Mouse (Mus musculus) neural tube, embryonic 12.5 days (tissue): ENCODE results near the gene Defb25. TPM values are rescaled to one million over a fixed set of nuclear protein-coding genes. Genes with fewer than 3 reads are reported as not detected.
"Not testable (repeated sequence)": the region's sequence is repeated elsewhere in the genome, so short reads cannot be mapped to it uniquely, and the experiment has no call there.

ENCODE experiments used
- ATAC-seq: fragments of 200-750 bp; cut with Nextera tagmentation; 2 replicates; pipeline ENCODE4 v1.8.0; 2017; ENCODE audit warnings: low read depth, mild to moderate bottlenecking, moderate TSS enrichment, moderate library complexity; ENCODE audit not compliant: low FRiP score
- H3K27ac ChIP-seq: fragments of 300-500 bp; sonication (generic); 2 replicates; pipeline ENCODE4 v1.5.1; 2016
- H3K27me3 ChIP-seq: fragments of 300-500 bp; sonication (generic); replicated peaks from 2 replicates; pipeline ENCODE4 v1.6.1; 2016; ENCODE audit warnings: mild to moderate bottlenecking
- H3K36me3 ChIP-seq: fragments of 300-500 bp; sonication (generic); 2 replicates; pipeline ENCODE4 v1.6.1; 2016; ENCODE audit warnings: mild to moderate bottlenecking
- H3K4me1 ChIP-seq: fragments of 300-500 bp; sonication (generic); 2 replicates; pipeline ENCODE4 v1.6.1; 2016
- H3K4me2 ChIP-seq: fragments of 300-500 bp; sonication (generic); replicated peaks from 2 replicates; pipeline ENCODE4 v1.6.1; 2016; ENCODE audit warnings: mild to moderate bottlenecking
- H3K4me3 ChIP-seq: fragments of 300-500 bp; sonication (generic); 2 replicates; pipeline ENCODE4 v1.5.1; 2016
- H3K9ac ChIP-seq: fragments of 300-500 bp; sonication (generic); 2 replicates; pipeline ENCODE4 v1.6.1; 2016; ENCODE audit warnings: mild to moderate bottlenecking
- H3K9me3 ChIP-seq: fragments of 300-500 bp; sonication (generic); 2 replicates; pipeline ENCODE4 v1.6.1; 2016; ENCODE audit warnings: mild to moderate bottlenecking
- WGBS: fragments of 180-500 bp; shearing (Covaris S2); methylation state at CpG from one replicate; pipeline ENCODE4 v1.1.7; 2016; 5-methylcytosine and 5-hydroxymethylcytosine counted together
- polyA plus RNA-seq: library from polyadenylated mRNA; unstranded; fragments of >200 nt; fragmentation: Nextera tagmentation; extraction: Ambion mirVana; gene quantifications from 2 replicates; pipeline ENCODE4 v1.2.1, GENCODE M21; 2016

Defb25 gene
- not detected in 2 replicates for polyA plus RNA-seq

- no peak for ATAC-seq
- Histone ChIP-seq H3K9ac (no peak within 1 kb of the TSS), H3K4me3 (no peak within 1 kb of the TSS), H3K4me2 (no peak within 1 kb of the TSS), H3K36me3 (no peaks in the 10 kb centered on the region), H3K27me3 (peaks cover 24% of the 10 kb centered on the region), H3K9me3 (no peaks in the 10 kb centered on the region), H3K4me1 (peaks cover 8% of the 10 kb centered on the region), H3K27ac (no peak within 1 kb of the TSS)
- 76% methylated on average over 7 of the region's 7 CpGs for WGBS
Observed at GRCm38 (mm10) chr2:152622953-152623352, at the start of gene Defb25. Gene Defb25 (minus strand): TSS chr2:152623053.

- H3K27me3 ChIP-seq = no peaks in the 10 kb centered on the region
- peak overlapping the region; percentile 97; the same call in 1 of the 2 replicates for H3K4me3 ChIP-seq
- H3K4me2 ChIP-seq = peak overlapping the region; percentile 85
- peaks cover 40% of the 10 kb centered on the region for H3K36me3 ChIP-seq
- H3K4me1 ChIP-seq = peaks cover 32% of the 10 kb centered on the region
- H3K27ac ChIP-seq = no peak overlapping the region
- H3K9me3 ChIP-seq = no peaks in the 10 kb centered on the region
- no peak for ATAC-seq
- peak overlapping the region; percentile 99 for H3K9ac ChIP-seq
- 80% methylated on average over 12 of the region's 12 CpGs for WGBS
Observed at GRCm38 (mm10) chr2:152672166-152672565, 49.3 kb upstream of the Defb25 start.

GRCm38 (mm10) chr2:152671642-152671999 lies 48.8 kb upstream of the Defb25 start:
- WGBS = 46% methylated on average over 5 of the region's 5 CpGs
- Histone ChIP-seq H3K36me3 (peaks cover 36% of the 10 kb centered on the region), H3K27ac (no peak overlapping the region), H3K9ac (peak overlapping the region; percentile 99), H3K27me3 (no peaks in the 10 kb centered on the region), H3K4me3 (peak overlapping the region; percentile 97), H3K4me1 (peaks cover 32% of the 10 kb centered on the region), H3K9me3 (no peaks in the 10 kb centered on the region), H3K4me2 (peak overlapping the region; percentile 85)
- ATAC-seq = no peak

GRCm38 (mm10) chr2:152670983-152671641 lies 48.3 kb upstream of the Defb25 start:
- Histone ChIP-seq H3K4me1 (peaks cover 32% of the 10 kb centered on the region), H3K4me2 (peak overlapping the region; percentile 85)
- 71% methylated on average over 9 of the region's 9 CpGs for WGBS

GRCm38 (mm10) chr2:152669639-152670484 lies 47.0 kb upstream of the Defb25 start:
- H3K4me3 ChIP-seq = peak overlapping the region; percentile 97
- peak overlapping the region; percentile 99 for H3K9ac ChIP-seq
- H3K4me1 ChIP-seq = peaks cover 32% of the 10 kb centered on the region
- H3K4me2 ChIP-seq = peak overlapping the region; percentile 85
- H3K27ac ChIP-seq = peak overlapping the region; percentile 95
- H3K9me3 ChIP-seq = no peaks in the 10 kb centered on the region
- no peaks in the 10 kb centered on the region for H3K27me3 ChIP-seq
- WGBS = 1% methylated on average over 46 of the region's 46 CpGs
- peak; percentile 81 for ATAC-seq
- peaks cover 18% of the 10 kb centered on the region for H3K36me3 ChIP-seq

More at GRCm38 (mm10) chr2:152670983-152671641, 48.3 kb upstream of the Defb25 start:
- H3K36me3 ChIP-seq = peaks cover 31% of the 10 kb centered on the region
- ATAC-seq = no peak
- H3K9ac ChIP-seq = peak overlapping the region; percentile 99
- peak overlapping the region; percentile 97 for H3K4me3 ChIP-seq
- H3K9me3 ChIP-seq = no peaks in the 10 kb centered on the region
- H3K27me3 ChIP-seq = no peaks in the 10 kb centered on the region
- H3K27ac ChIP-seq = 0 out of 2 replicates have a peak overlapping the region, but pooled peaks have one; percentile 95

- Histone ChIP-seq H3K9me3 (no peaks in the 10 kb centered on the region), H3K4me2 (peak within 1 kb of the TSS; percentile 85), H3K27ac (peak within 1 kb of the TSS; percentile 95), H3K9ac (peak within 1 kb of the TSS; percentile 99), H3K27me3 (no peaks in the 10 kb centered on the region), H3K4me1 (peaks cover 32% of the 10 kb centered on the region), H3K4me3 (peak within 1 kb of the TSS; percentile 97), H3K36me3 (peaks cover 16% of the 10 kb centered on the region)
- WGBS = under 1% methylated on average over 35 of the region's 35 CpGs
- peak; percentile 75 for ATAC-seq
Observed at GRCm38 (mm10) chr2:152669256-152669638, 46.4 kb upstream of the Defb25 start, which contains the start of gene H13. Gene H13 (plus strand): TSS chr2:152669461.

- not testable (repeated sequence) for H3K27me3 ChIP-seq
- WGBS = 78% methylated on average over 3 of the region's 3 CpGs
Observed at GRCm38 (mm10) chr2:152666191-152666590, 43.3 kb upstream of the Defb25 start.

GRCm38 (mm10) chr2:152661163-152661562 lies 38.3 kb upstream of the Defb25 start:
- no peaks in the 10 kb centered on the region for H3K9me3 ChIP-seq
- H3K4me2 ChIP-seq = no peak overlapping the region
- no peaks in the 10 kb centered on the region for H3K27me3 ChIP-seq
- H3K9ac ChIP-seq = no peak overlapping the region
- H3K4me3 ChIP-seq = no peak overlapping the region
- WGBS = 84% methylated on average over 6 of the region's 6 CpGs
- no peak overlapping the region for H3K27ac ChIP-seq
- H3K4me1 ChIP-seq = no peaks in the 10 kb centered on the region
- ATAC-seq = no peak
- no peaks in the 10 kb centered on the region for H3K36me3 ChIP-seq

More at GRCm38 (mm10) chr2:152666191-152666590, 43.3 kb upstream of the Defb25 start:
- ATAC-seq, H3K9me3 ChIP-seq, H3K4me2 ChIP-seq, H3K9ac ChIP-seq, H3K36me3 ChIP-seq, H3K4me3 ChIP-seq, H3K4me1 ChIP-seq, H3K27ac ChIP-seq: not testable (repeated sequence)

- Histone ChIP-seq H3K27ac (no peak overlapping the region), H3K27me3 (no peaks in the 10 kb centered on the region), H3K4me2 (no peak overlapping the region), H3K9ac (no peak overlapping the region), H3K4me1 (peaks cover 8% of the 10 kb centered on the region; the same call in 1 of the 2 replicates), H3K9me3 (no peaks in the 10 kb centered on the region), H3K36me3 (no peaks in the 10 kb centered on the region), H3K4me3 (no peak overlapping the region)
- no peak for ATAC-seq
- 65% methylated on average over 10 of the region's 10 CpGs for WGBS
Observed at GRCm38 (mm10) chr2:152657398-152657797, 34.5 kb upstream of the Defb25 start.

GRCm38 (mm10) chr2:152653874-152654715 lies 31.2 kb upstream of the Defb25 start:
- ATAC-seq = peak; percentile 85
- Histone ChIP-seq H3K4me2 (peak overlapping the region; percentile 30), H3K4me1 (peaks cover 8% of the 10 kb centered on the region; the same call in 1 of the 2 replicates), H3K9ac (no peak overlapping the region), H3K4me3 (no peak overlapping the region), H3K36me3 (no peaks in the 10 kb centered on the region), H3K27me3 (no peaks in the 10 kb centered on the region), H3K9me3 (no peaks in the 10 kb centered on the region), H3K27ac (peak overlapping the region; percentile 57)
- 54% methylated on average over 14 of the region's 14 CpGs for WGBS

- H3K4me1 ChIP-seq = peaks cover 8% of the 10 kb centered on the region; the same call in 1 of the 2 replicates
- no peak overlapping the region for H3K4me2 ChIP-seq
- H3K9ac ChIP-seq = no peak overlapping the region
- H3K4me3 ChIP-seq = no peak overlapping the region
- ATAC-seq = no peak
- H3K27me3 ChIP-seq = no peaks in the 10 kb centered on the region
- H3K9me3 ChIP-seq = no peaks in the 10 kb centered on the region
- H3K36me3 ChIP-seq = no peaks in the 10 kb centered on the region
- WGBS = 75% methylated on average over 10 of the region's 10 CpGs
- H3K27ac ChIP-seq = no peak overlapping the region
Observed at GRCm38 (mm10) chr2:152652901-152653620, 30.2 kb upstream of the Defb25 start.
